Mouse (Mus musculus): ENCODE measurements around the gene Arhgap17. TPM values are rescaled to one million over a fixed set of nuclear protein-coding genes. Genes with fewer than 3 reads are reported as not detected.

Arhgap17 gene
- total RNA-seq, 2 experiments from 2014 or later = 23.2 to 79.4 TPM

DNA sequence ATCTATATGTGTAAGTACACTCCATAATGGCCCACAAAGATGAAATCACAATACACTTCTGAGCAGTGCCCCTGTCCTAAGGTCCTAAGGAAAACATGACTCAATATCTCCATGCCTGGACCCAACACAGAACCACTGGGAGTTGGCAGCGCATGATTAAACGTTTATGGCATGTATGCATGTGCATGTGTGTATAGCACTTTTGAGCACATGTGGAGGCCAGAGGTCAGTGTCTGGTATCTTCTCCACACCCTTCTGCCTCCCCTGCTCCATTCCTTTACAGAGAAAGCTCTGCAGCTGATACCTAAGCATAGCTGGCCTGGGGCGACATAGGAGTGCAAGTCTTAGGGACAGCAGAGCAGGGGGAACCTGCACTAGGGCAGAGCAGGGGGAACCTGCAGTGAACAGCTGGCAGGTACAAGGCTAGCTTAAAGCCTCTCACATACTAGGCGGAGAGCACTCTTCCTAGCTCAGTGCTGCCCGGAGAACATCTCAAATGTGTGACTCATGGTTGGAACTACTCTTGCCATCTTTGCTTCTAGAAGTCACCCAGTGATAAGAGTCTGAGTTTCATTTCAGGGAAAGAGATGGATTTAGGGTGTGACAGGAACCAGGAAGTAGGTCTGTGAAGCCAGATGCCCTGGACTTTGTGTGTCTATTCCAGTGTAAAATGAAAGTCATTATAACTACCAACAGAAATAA lies 25.5 kb downstream of the Arhgap17 start:
- peak; percentile 14; the same call in 1 of the 2 replicates for ATAC-seq (replicated peaks; ENCODE audit: poor library complexity)

DNA sequence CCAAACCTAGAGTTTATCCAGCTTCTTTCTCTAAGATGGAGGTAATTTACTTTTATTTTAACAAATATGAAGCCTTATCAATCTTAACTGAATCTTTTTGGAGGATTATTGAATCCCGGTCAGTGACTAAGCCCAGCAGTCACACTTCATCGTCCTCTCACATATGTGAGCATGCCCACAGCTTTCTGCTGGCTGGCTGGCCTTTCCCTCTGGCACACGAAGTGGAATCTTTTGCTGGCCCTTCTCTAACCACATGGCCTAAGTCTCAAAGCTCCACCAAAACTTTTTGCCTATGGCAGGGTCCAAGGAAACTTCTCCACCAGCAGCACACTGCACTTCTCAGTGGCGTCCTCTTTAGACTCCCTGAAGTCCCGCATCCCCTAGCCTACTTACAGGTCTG lies 27.8 kb downstream of the Arhgap17 start:
- ATAC-seq (replicated peaks; ENCODE audit: poor library complexity) = no peak

DNA sequence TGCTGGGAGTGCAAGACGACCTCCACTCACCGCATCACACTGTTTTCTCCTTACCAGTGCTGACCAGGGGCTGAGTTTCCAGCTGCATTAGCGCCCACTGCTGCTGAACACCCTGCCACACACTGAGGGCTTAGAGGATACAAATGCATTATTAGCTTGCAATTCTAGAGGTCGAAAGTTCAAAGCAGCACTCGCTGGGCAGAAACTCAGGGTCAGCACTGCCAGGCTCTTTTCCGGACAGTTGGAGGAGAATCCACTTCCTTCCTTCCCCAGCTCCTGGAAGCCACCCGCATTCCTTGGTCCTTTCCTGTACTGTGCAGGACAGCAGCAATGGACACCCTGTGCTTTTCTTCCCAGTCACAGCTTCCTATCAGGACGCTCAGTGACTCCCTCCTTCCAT lies 31.4 kb downstream of the Arhgap17 start:
- ATAC-seq (replicated peaks; ENCODE audit: poor library complexity) = no peak

DNA sequence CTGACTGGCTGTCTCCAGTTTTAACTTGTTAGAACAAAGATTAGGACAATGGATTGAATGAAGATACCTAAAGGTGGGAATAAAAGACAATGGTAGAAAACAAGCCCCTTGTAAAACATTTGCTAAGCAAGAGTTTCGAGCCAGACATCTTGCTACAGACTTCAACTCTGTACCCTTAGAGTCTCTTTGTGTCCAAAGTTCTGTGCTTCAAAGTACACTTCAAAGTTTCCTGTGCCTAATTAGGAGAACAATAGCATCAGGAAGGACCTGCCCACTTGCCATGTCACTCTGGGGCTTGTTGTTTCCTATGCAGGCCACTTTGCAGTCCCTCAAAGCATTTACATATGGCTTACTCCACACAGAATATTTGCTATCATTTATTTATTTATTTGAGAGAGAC lies 33.4 kb downstream of the Arhgap17 start:
- no peak for ATAC-seq (replicated peaks; ENCODE audit: poor library complexity)

DNA sequence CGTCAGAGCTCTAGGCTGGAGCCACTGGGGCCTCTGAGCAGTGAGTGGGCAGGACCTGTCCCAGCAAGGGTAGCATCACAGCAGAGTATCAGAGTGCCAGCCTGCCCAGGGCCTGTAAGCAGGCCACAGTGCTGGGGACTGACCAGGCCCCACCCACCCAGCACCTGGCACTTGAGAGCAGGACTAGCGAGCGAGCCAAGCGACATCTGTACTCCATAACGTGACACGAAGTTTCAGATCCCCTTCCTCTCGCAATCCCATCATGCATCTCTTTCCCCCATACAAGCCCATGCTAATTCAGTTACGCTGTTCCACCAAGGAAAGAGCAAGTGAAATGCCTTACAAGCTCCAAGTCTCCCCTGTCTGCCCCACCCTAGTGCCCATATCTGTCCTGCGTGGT lies 39.2 kb downstream of the Arhgap17 start:
- peak; percentile 72 for ATAC-seq (replicated peaks; ENCODE audit: poor library complexity)

DNA sequence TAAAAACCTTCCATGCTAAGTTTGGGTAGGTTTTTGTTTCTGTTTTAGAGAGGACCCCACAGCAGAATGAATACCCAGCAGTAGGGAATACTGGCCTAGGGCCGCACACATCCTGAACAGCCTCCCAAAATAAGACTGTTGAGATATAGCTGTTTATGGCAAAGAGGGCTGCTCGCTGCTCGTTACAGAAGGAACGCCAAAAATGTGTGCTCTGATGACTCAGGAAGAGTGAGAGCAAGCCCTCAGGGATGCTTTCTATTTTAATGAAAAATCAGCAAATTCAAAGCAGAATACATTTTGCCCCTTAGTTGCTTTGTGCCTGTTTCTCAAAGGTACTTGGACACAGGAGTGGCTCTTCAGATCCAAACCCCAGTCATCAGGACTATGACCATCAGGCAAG lies 41.8 kb downstream of the Arhgap17 start:
- ATAC-seq (replicated peaks; ENCODE audit: poor library complexity) = no peak

DNA sequence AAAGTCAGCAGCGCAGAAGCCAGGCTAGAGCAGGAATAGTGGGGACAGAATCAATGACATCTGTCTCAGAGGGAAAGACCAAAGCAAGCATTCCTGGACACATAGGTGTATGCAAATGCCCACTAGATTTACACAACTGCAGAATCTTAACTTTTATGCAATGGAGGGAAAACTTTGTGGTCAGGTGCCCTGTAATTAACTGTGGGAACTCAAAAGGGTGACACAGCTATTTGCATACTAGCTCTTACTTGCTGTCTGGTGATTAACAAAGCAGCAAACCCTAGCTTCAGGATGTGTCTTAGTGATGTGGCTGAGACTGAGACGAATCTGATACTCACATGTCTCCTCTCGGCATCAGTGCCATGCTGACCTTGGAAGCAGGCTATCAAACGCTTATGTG lies 42.8 kb downstream of the Arhgap17 start:
- ATAC-seq (replicated peaks; ENCODE audit: poor library complexity) = no peak

DNA sequence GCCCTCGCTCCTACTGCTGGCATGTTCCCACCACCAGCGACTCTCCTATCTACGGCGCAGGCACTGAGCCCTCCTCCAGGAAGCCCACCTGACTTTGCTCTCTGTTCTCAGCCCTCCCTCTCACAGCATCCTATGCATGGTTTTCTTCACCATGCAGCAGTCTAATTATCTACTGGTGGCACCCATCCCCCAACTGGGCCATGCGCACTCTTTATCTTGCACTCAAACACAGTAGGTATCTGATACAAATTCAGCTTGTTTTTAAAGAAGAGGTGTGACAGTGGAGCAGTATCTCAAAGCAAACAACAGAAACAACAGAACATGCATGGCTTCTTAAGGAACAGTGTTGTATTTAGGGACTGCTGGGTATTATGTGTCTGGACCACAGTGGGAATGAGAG lies 43.7 kb downstream of the Arhgap17 start:
- no peak for ATAC-seq (replicated peaks; ENCODE audit: poor library complexity)

DNA sequence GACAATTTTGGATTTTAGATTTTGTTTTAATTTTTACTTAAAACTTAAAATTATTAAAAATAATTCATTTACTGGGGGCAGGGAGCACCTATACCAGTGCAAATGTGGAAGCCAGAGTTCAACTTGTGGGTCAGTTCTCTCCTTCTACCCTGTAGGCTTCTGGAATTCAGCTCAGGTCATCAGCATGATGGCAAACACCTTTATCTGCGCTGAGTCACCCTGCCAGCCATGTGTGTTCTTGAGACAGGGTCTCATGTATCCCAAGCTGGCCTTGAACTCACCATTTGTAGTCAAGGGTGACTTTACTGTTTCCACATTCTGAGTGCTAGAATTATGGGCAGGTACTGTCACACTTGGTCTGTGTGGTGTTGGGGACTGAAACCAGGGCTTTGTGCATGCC lies 45.6 kb downstream of the Arhgap17 start:
- ATAC-seq (replicated peaks; ENCODE audit: poor library complexity) = no peak

DNA sequence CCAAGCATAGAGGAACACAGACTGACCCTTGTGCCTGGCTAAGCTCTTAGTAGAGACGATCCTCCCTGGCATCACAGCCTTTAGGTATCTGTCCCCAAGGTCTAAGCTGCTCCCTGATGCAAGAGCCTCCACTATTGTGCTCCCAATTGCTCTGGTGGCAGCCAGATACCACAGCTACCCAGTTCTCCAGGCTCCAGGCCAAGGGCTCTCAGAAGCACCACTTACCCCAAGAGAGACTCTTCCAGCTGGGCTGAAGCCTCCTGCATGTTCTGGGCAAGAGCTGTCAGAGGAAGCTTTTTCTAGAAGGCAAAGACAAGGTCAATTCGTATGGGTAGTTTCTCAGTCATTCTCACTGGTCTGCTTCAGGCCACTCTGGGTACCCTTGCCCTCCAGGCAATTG lies 46.3 kb downstream of the Arhgap17 start:
- no peak for ATAC-seq (replicated peaks; ENCODE audit: poor library complexity)

DNA sequence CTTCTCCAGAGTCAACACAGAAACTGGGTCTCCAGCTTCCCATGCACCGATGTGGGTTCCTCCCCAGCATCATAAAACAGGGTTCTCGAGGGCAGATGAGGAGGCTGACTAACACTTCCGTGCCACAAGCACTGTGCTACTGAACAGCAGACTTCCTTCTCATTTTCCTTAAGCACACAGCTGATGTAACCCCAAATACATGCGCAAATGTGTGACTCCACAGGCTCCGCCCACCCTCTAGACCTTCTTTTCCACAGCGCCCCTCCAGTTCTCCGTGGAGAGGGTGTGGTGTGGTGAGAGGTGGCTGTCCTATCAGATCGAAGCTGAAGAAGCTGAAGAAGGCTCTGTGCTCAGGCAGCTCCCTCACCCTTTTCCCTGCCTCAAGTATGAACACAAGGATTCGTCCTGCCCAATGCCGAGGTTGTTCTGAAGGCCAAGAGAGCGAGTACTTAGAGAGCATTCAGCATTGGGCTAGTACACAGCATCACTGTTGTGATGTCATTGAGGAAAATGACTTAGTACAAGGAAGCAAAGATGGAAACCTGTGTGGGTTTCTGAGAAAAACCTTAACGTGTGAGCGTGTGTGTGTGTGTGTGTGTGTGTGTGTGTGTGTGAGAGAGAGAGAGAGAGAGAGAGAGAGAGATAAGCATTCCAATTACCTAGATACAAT lies 47.1 kb downstream of the Arhgap17 start:
- peak; percentile 92 for ATAC-seq (replicated peaks; ENCODE audit: poor library complexity)

DNA sequence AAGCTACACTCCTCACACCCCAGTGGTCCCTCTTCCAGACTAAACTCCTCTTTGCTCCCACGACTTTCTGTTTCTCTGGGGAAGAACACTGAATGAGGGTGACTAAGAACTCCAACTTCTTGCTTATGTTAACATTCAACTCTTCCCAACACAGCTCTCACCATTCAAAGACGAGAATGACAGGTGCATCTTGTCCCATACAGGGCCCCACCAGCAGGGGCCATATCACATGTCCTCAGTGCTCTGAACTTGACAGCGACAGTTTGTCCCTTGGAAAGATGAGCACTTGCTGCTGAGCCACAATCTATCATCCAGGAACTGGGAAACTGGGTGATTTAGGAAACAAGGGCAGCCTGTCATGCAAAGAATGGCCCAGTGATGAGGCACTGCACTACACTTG lies 57.0 kb downstream of the Arhgap17 start:
- no peak for ATAC-seq (replicated peaks; ENCODE audit: poor library complexity)

DNA sequence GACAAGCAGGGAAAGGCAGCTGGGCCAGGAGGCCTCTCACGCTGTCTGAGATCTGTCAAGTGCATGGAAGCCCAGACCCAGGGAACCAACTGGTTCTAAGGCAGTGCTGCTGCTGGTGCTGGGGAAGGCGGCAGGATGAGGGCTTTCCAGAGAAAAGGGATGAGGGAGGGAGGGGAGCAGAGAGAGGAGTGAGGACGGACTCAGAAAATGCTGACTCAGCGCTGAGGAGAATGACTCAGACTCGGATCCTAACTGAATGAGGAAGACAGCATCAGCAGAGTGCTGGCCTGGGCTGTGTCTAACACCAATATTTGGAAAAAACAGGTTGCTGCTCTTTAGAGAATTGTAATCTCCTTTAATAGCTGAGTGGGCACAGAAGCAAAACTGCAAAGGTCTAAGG lies 57.9 kb downstream of the Arhgap17 start:
- ATAC-seq (replicated peaks; ENCODE audit: poor library complexity) = 0 out of 2 replicates have a peak, but pooled peaks have one; percentile 29

DNA sequence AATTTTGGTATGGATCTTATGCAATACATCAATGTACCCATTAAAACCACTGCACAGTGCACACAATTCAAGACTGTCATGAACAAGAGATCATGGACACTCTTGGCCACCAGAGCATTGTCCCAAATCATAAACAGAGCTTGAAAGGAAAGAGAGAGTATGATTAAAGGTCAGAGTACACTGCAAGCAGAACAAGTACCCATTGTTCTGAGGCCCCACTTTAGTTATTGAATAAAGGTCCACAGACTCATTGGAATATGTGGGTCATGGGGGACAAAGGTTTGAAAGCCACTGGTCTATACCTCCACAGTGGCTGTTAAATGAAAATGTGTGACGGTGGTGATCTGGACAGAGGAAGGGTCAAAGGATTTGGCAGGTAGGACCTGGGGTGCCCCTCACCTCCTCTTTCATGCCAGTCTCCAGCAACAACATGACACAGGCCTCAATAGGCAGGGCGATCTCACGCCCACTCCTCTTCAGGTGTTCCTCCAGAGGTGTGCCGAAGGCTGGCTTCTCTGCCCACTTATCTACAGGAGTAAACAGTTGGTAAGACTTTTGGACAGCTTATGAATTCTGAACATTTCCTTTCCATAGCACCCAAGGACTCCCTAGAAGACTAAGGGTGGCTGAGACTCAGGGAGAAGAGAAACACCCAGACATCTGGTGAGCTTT lies 61.7 kb downstream of the Arhgap17 start:
- no peak for ATAC-seq (replicated peaks; ENCODE audit: poor library complexity)

DNA sequence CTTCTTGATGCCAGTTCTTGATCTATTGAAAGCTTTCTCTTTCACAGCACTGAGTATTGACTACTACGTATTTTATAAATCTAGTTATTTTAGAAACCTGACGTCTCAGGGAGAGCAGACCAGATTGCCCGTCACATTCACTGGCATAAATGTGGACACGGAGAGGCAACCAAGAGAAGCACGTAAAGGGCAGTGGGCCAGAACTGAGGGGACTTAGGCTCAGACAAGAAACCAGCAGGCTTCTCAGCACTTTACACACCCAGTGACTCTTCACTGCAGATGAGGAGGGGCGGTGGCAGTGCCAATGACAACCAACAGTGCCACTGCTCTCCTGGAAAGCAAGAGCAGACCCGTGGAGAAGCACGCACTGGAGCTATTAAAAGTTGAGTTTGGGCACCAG lies 62.5 kb downstream of the Arhgap17 start:
- no peak for ATAC-seq (replicated peaks; ENCODE audit: poor library complexity)

DNA sequence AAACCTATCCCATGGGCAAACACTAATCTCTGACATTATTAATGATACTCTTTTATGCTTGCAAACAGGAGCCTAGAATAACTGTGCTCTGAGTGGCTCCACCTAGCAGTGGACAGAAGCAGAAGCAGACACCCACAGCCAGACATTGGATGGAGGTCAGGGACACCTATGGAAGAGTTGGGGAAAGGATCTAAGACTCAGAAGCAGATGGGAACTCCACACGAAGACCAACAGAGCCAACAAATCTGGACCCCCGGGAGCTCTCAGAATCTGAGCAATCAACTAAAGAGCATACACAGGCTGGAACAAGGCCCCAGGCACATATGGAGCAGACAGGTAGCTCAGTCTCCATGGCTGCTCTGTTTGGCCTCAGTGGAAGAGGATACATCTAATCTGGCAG lies 64.3 kb downstream of the Arhgap17 start:
- ATAC-seq (replicated peaks; ENCODE audit: poor library complexity) = no peak

DNA sequence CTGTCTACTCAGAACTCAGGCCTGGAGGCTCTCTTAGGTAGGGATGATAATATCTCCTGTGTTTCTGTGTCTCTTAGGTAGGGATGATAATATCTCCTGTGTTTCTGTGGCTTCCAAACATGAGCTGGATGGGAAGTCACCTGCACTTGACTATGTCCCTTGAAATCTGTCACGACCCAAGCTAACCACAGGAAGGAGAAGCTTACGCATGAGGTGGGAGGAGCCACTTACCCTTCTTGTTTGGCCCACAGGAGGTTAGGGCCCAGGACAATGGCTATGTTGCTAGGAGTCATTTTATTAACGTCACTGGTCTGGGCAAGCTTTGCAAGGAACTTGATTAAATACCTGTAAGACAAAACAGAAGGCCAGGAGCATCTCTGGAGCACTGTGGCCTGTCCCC lies 69.5 kb downstream of the Arhgap17 start:
- ATAC-seq (replicated peaks; ENCODE audit: poor library complexity) = 0 out of 2 replicates have a peak, but pooled peaks have one; percentile 37

DNA sequence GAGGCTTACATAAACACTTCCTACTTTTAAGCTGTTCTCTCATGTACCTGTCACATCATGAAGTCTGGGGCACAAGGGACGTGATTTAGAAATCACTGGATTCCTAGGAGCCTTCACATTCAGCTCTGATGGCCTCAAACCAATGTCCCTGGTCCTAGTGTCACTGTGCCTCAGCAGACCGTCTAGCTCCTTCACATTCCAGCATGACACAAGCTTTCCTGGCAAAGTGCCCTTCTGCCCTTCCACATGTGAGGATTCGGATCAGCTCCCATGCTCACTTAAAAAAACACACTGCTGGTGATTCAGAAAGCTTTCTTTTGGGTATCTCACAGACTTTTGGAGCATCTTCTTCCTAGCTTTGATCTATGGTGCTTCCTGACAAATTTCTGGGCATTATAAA lies 71.5 kb downstream of the Arhgap17 start:
- no peak for ATAC-seq (replicated peaks; ENCODE audit: poor library complexity)

DNA sequence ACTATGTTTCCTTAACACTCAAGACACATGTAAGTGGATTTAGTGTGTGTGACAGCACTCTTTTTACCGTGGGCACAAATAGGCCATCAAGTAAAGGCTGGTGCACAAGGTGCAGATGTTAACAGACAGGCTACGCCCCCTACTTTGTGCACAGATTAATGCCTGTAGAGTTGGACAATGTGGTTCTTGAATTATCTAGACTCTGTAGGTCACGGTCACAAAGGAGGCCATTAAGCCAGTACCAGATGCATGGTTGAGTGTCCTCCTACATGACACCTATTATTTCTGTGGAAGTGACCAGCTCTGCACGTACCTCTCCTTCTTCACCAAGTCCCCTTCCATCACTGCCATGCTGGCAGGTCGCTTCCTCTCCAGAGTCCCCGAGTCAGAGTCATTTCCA lies 73.6 kb downstream of the Arhgap17 start:
- no peak for ATAC-seq (replicated peaks; ENCODE audit: poor library complexity)

DNA sequence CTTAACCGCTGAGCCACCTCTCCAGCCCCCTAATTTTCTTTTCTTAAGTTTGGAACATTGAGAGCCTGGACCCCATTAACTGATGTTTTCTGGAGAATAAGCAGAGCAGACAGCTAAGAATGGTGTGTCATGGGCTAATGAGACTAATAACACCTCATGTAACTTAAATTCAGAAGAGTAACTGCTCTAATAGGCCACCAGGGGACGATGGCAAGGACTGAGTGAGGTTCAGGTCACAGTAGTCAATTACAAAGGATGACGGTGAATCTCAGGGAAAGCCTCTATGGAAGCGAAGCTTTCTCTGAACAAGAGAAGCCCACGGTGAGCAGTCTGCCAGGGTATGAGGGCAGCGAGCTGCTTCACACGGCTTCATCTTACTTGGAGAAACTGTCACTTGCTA lies 74.3 kb downstream of the Arhgap17 start:
- ATAC-seq (replicated peaks; ENCODE audit: poor library complexity) = no peak; the same call in 1 of the 2 replicates

DNA sequence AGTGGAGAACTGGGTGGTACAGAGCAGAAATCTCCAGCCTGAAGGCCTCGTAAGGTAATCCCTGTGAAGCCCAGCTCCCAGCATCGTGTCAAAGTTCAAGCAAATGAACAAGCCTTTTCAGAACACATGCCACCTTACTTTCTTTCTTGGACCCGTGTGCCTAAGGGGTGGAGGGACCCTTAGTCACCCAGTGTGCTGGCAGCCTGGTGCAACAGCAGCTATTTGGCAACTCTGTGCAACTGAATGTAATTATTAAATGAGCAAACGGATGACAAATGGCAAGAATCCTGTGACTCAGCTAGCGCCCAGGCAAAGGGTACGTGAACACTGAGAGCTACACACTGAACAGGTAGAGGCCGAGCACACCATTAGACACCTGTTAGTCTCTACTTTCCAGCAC lies 75.8 kb downstream of the Arhgap17 start:
- peak; percentile 44; the same call in 1 of the 2 replicates for ATAC-seq (replicated peaks; ENCODE audit: poor library complexity)

DNA sequence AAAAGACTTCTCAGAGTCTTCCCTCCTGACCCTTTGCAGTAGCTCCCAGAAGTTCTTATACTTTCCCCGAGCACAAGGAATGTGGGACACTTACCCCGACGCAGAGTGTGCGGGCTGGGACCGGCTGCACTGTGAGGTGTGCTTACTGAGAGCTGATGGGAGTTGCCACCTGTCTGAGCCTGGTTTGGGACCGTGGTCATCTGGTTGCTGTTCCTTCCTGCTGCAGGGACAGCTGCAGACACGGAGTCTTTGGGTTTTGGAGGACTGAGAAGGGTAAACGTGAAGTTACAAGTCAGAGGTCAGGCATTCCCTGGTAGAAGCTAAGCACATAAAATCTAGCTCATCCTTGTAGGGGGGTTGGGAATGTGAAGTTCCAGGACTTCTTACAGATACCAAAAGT lies 77.8 kb downstream of the Arhgap17 start:
- ATAC-seq (replicated peaks; ENCODE audit: poor library complexity) = no peak

Data from megakaryocyte progenitor cell, adult 5-6 weeks (primary cell).